Mouse (Mus musculus) cerebellum, adult (tissue): Measurements from ENCODE around the gene Tap1.
"Not testable (repeated sequence)": the region's sequence is repeated elsewhere in the genome, so short reads cannot be mapped to it uniquely, and the experiment has no call there.

Experiments used
- ATAC-seq: cut with Nextera tagmentation; 2 replicates; pipeline ENCODE4 v1.9.2; 2017; ENCODE audit warnings: mild to moderate bottlenecking, moderate library complexity, mixed read lengths; ENCODE audit not compliant: insufficient number of reproducible peaks, low FRiP score, low TSS enrichment

The Tap1 gene

GRCm38 (mm10) chr17:34202760-34203442 lies 15.5 kb downstream of the Tap1 start:
- ATAC-seq = no peak

GRCm38 (mm10) chr17:34203444-34203843 lies 16.1 kb downstream of the Tap1 start, which contains the start of gene Tap2:
Gene Tap2, plus strand, starts transcription at chr17:34203527.
- no peak for ATAC-seq

- ATAC-seq = peak; percentile 54; the same call in 1 of the 2 replicates
These were observed 17.1 kb downstream of the Tap1 start for GRCm38 (mm10) chr17:34204303-34205010.

- ATAC-seq = peak; percentile 45; the same call in 1 of the 2 replicates
These were observed 17.8 kb downstream of the Tap1 start for GRCm38 (mm10) chr17:34205021-34205745.

- 0 out of 2 replicates have a peak, but pooled peaks have one; percentile 10 for ATAC-seq
These were observed 18.4 kb downstream of the Tap1 start for GRCm38 (mm10) chr17:34205746-34206176.

GRCm38 (mm10) chr17:34206731-34207130 lies 19.4 kb downstream of the Tap1 start:
- ATAC-seq = no peak

GRCm38 (mm10) chr17:34207456-34207855 lies 20.1 kb downstream of the Tap1 start:
- no peak for ATAC-seq

GRCm38 (mm10) chr17:34207866-34208265 lies 20.5 kb downstream of the Tap1 start:
- ATAC-seq = no peak

- ATAC-seq = no peak
These were observed 21.1 kb downstream of the Tap1 start for GRCm38 (mm10) chr17:34208421-34208820.

- ATAC-seq = no peak
These were observed 22.3 kb downstream of the Tap1 start for GRCm38 (mm10) chr17:34209680-34210079.

- no peak for ATAC-seq
These were observed 23.2 kb downstream of the Tap1 start for GRCm38 (mm10) chr17:34210599-34210998.

GRCm38 (mm10) chr17:34211746-34212365 lies 24.5 kb downstream of the Tap1 start:
- ATAC-seq = no peak

- ATAC-seq = no peak
These were observed 26.6 kb downstream of the Tap1 start for GRCm38 (mm10) chr17:34213936-34214335.

GRCm38 (mm10) chr17:34215176-34215575 lies 27.8 kb downstream of the Tap1 start:
- no peak for ATAC-seq

- ATAC-seq = no peak
These were observed 30.0 kb downstream of the Tap1 start for GRCm38 (mm10) chr17:34217216-34217928.

- ATAC-seq = no peak
These were observed 30.6 kb downstream of the Tap1 start for GRCm38 (mm10) chr17:34217986-34218385.

GRCm38 (mm10) chr17:34218675-34219074 lies 31.3 kb downstream of the Tap1 start:
- ATAC-seq = no peak

- not testable (repeated sequence) for ATAC-seq
These were observed 31.7 kb downstream of the Tap1 start for GRCm38 (mm10) chr17:34219096-34219495.

GRCm38 (mm10) chr17:34219801-34220200 lies 32.4 kb downstream of the Tap1 start:
- ATAC-seq = not testable (repeated sequence)

- not testable (repeated sequence) for ATAC-seq
These were observed 33.0 kb downstream of the Tap1 start for GRCm38 (mm10) chr17:34220401-34220800.
